Mouse (Mus musculus): ENCODE results near the gene Tmem56.

GRCm38 (mm10) chr3:121272577-121272976, 10.3 kb downstream of the Tmem56 start:
- TF ChIP-seq MAFK (IDR thresholded peaks at IDR 0.05; ENCODE audit: insufficient read depth, low read depth, low read length) (no peak), ZNF384 (IDR thresholded peaks at IDR 0.05; ENCODE audit: low read depth, low read length) (no peak), ZC3H11A (IDR thresholded peaks at IDR 0.05; ENCODE audit: borderline replicate concordance, low read depth, low read length) (no peak)

All from ES-E14 (cell line).